Mouse (Mus musculus) thymus, adult 2 months (tissue): ENCODE results near the gene Opcml.

Experiments used
- CTCF ChIP-seq: fragments of 200-500 bp; IDR thresholded peaks from 2 replicates; pipeline ENCODE4 v1.5.1; 2012; ENCODE audit warnings: mild to moderate bottlenecking, control low read depth, low read length, moderate library complexity, borderline replicate concordance; ENCODE audit not compliant: control insufficient read depth, poor library complexity, insufficient read depth; ENCODE audit errors: extremely low read depth
- POLR2A ChIP-seq: fragments of 200-500 bp; IDR thresholded peaks from 2 replicates; pipeline ENCODE4 v1.6.1; 2012; ENCODE audit warnings: mild to moderate bottlenecking, low read length, control low read depth, moderate library complexity; ENCODE audit not compliant: control insufficient read depth, poor library complexity, insufficient read depth; ENCODE audit errors: extremely low read depth

GRCm38 (mm10) chr9:27792226-27792625 lies 1.7 kb downstream of the Opcml start:
- TF ChIP-seq CTCF (no peak), POLR2A (no peak)
